Mouse (Mus musculus): ENCODE measurements around the gene Fbxo45. TPM values are rescaled to one million over a fixed set of nuclear protein-coding genes. Genes with fewer than 3 reads are reported as not detected.

The Fbxo45 gene
- 17.6 and 18.9 TPM in 2 replicates for polyA plus RNA-seq (2015; fragmentation: Nextera tagmentation; extraction: Ambion mirVana)

GRCm38 (mm10) chr16:32246952-32247370, at the start of gene Fbxo45, which contains the start of gene Wdr53:
Gene Fbxo45, minus strand, starts transcription at chr16:32247158.
Gene Wdr53, plus strand, starts transcription at chr16:32247227.

GRCm38 (mm10) chr16:32277308-32278256, 30.6 kb upstream of the Fbxo45 start, which contains the start of gene Rnf168:
Gene Rnf168, plus strand, starts transcription at chr16:32277459.

GRCm38 (mm10) chr16:32271291-32271690, 24.3 kb upstream of the Fbxo45 start, which contains the start of gene Smco1:
Gene Smco1, plus strand, starts transcription at chr16:32271468.

MicroRNAs encoded within 50 kb of the gene (microRNA counts, 519-probe panel; counts per million panel counts)
- 40.5 counts per million for microRNA mmu-miR-1946a

Small RNAs within 50 kb of the gene (microRNA-seq; reads per million reads assigned to microRNA genes)
- gene Mir1946a, result not detected

Other genes starting within 250 kb of the Fbxo45 start
- gene Senp5, start 243.9 kb downstream of the Fbxo45 start, polyA plus RNA-seq (2015; fragmentation: Nextera tagmentation; extraction: Ambion mirVana), result 10.3 and 10.7 TPM in 2 replicates
- 17.7 and 18.4 TPM in 2 replicates for gene Pak2, start 167.8 kb downstream of the Fbxo45 start, polyA plus RNA-seq (2015; fragmentation: Nextera tagmentation; extraction: Ambion mirVana)
- gene Pigx, start 147.4 kb downstream of the Fbxo45 start, polyA plus RNA-seq (2015; fragmentation: Nextera tagmentation; extraction: Ambion mirVana), result 70.9 and 79.9 TPM in 2 replicates
- 50.8 and 54.6 TPM in 2 replicates for gene Cep19, start 147.4 kb downstream of the Fbxo45 start, polyA plus RNA-seq (2015; fragmentation: Nextera tagmentation; extraction: Ambion mirVana)
- 6.0 and 7.1 TPM in 2 replicates for gene Nrros, start 81.6 kb downstream of the Fbxo45 start, polyA plus RNA-seq (2015; fragmentation: Nextera tagmentation; extraction: Ambion mirVana)
- not detected in 2 replicates for gene Bex6, start 67.3 kb downstream of the Fbxo45 start, polyA plus RNA-seq (2015; fragmentation: Nextera tagmentation; extraction: Ambion mirVana)
- 16.5 and 16.9 TPM in 2 replicates for gene Wdr53, start 69 bp upstream of the Fbxo45 start, polyA plus RNA-seq (2015; fragmentation: Nextera tagmentation; extraction: Ambion mirVana)
- gene Smco1, start 24.3 kb upstream of the Fbxo45 start, polyA plus RNA-seq (2015; fragmentation: Nextera tagmentation; extraction: Ambion mirVana), result not detected in 2 replicates
- gene Rnf168, start 30.3 kb upstream of the Fbxo45 start, polyA plus RNA-seq (2015; fragmentation: Nextera tagmentation; extraction: Ambion mirVana), result 28.8 and 30.3 TPM in 2 replicates
- gene Ubxn7, start 85.1 kb upstream of the Fbxo45 start, polyA plus RNA-seq (2015; fragmentation: Nextera tagmentation; extraction: Ambion mirVana), result 13.5 and 15.4 TPM in 2 replicates
- gene Tm4sf19, start 153.3 kb upstream of the Fbxo45 start, polyA plus RNA-seq (2015; fragmentation: Nextera tagmentation; extraction: Ambion mirVana), result 0.19 TPM in 1 of 2 replicates, not detected in the other
- 51.3 and 53.2 TPM in 2 replicates for gene Tctex1d2, start 172.5 kb upstream of the Fbxo45 start, polyA plus RNA-seq (2015; fragmentation: Nextera tagmentation; extraction: Ambion mirVana)
- gene Pcyt1a, start 183.8 kb upstream of the Fbxo45 start, polyA plus RNA-seq (2015; fragmentation: Nextera tagmentation; extraction: Ambion mirVana), result 47.1 and 47.8 TPM in 2 replicates
- gene Slc51a, start 240.7 kb upstream of the Fbxo45 start, polyA plus RNA-seq (2015; fragmentation: Nextera tagmentation; extraction: Ambion mirVana), result 0.22 and 0.37 TPM in 2 replicates
- 0.22 TPM in 1 of 2 replicates, not detected in the other for gene Zdhhc19, start 249.1 kb upstream of the Fbxo45 start, polyA plus RNA-seq (2015; fragmentation: Nextera tagmentation; extraction: Ambion mirVana)

All from neural tube, postnatal 0 days (tissue).